Comparison of ENCODE assay signal across 16 mouse cellular contexts in the genomic region with DNA sequence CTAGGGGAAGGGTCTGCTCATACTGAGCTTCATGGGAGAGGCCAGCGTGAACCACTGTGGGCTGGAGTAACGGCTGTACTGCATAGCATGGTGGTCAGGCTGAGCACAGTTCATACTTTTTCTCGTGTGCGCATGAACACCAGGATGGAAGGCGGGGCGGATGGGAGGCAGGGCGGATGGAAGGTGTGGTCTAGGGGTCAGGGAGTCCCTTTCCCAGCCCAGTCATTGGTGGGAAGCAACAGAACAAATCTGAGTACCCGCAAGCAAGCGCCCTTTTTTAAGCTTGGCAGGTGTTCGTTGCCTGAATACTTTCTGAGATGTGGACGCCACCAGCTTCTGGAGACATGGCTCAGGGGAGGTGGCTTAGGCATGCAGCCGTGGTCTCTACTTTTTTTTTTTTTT. TPM values are rescaled to one million over a fixed set of nuclear protein-coding genes. Genes with fewer than 3 reads are reported as not detected.
DNase-seq lines count a peak whose midpoint lies in the region; ATAC-seq and TF ChIP-seq lines count a peak whose summit lies in the region.
"Had no signal": no experiment of that assay in that cellular context is flagged by ENCODE, and none has a peak within 500 bp of the region (broad histone marks: within the 10 kb centered on the region; RNA-seq: fewer than 3 reads in every experiment).

No protein-coding gene starts in this region.

- intact Hi-C loops in heart, adult 2 months (cut with DNase I), result no loop called here

- no peaks in the 10 kb centered on the region for H3K27me3 ChIP-seq in heart, embryonic 13.5 days (replicated peaks)
- H3K27me3 ChIP-seq in heart, adult 2 months (ENCODE audit: control insufficient read depth, insufficient read depth, low read length), result peaks cover 2% of the 10 kb centered on the region; the same call in 1 of the 2 replicates
- H3K27me3 ChIP-seq in CH12.LX (replicated peaks), result no peaks in the 10 kb centered on the region
- H3K27me3 ChIP-seq in liver, embryonic 13.5 days, result no peaks in the 10 kb centered on the region
- H3K27me3 ChIP-seq in cerebellum, adult 2 months (ENCODE audit: control insufficient read depth, insufficient read depth, low read length), result no peaks in the 10 kb centered on the region
- H3K27me3 ChIP-seq: heart, embryonic 12.5 days; hindbrain, embryonic 12.5 days; limb, embryonic 13.5 days; midbrain, embryonic 15.5 days; Patski had no signal

- H3K9me3 ChIP-seq in heart, embryonic 13.5 days, result no peaks in the 10 kb centered on the region
- H3K9me3 ChIP-seq in CH12.LX (replicated peaks; ENCODE audit: low read length), result no peaks in the 10 kb centered on the region
- H3K9me3 ChIP-seq in liver, embryonic 13.5 days (replicated peaks), result no peaks in the 10 kb centered on the region
- H3K9me3 ChIP-seq: heart, embryonic 12.5 days; hindbrain, embryonic 12.5 days; limb, embryonic 13.5 days; midbrain, embryonic 15.5 days had no signal

- dilution Hi-C loops in CH12.LX (cut with MboI; ENCODE audit: extremely low pct_ligation_motif_present, extremely low pct_unique_long_range_greater_than_20kb, low sequenced_read_pairs), result no loop called here

- no peak overlapping the region for H3K4me3 ChIP-seq in heart, embryonic 13.5 days
- no peak overlapping the region for H3K4me3 ChIP-seq in heart, adult 2 months
- H3K4me3 ChIP-seq in CH12.LX (replicated peaks in 1 of 3; ENCODE audit: low read depth in 2 of 3, low read length in 2 of 3, poor library complexity in 1 of 3), result peak overlapping the region in 1 of 3 experiments; percentile 0
- no peak overlapping the region for H3K4me3 ChIP-seq in bone marrow, adult 2 months (replicated peaks; ENCODE audit: control insufficient read depth, low read depth, low read length)
- peak overlapping the region; percentile 41; the same call in 1 of the 2 replicates for H3K4me3 ChIP-seq in liver, embryonic 13.5 days (replicated peaks)
- no peak overlapping the region for H3K4me3 ChIP-seq in cerebellum, adult 2 months (replicated peaks; ENCODE audit: insufficient read depth, low read depth, low read length)
- H3K4me3 ChIP-seq: heart, embryonic 12.5 days; hindbrain, embryonic 12.5 days; limb, embryonic 13.5 days; midbrain, embryonic 15.5 days had no signal

- in situ Hi-C loops in CH12.LX (cut with MboI; ENCODE audit: low pct_ligation_motif_present, low pct_unique_long_range_greater_than_20kb, low sequenced_read_pairs), result no loop called here

- WGBS in heart, embryonic 13.5 days, result 84% methylated on average over 12 of the region's 12 CpGs
- 90% methylated on average over 12 of the region's 12 CpGs for WGBS in heart, adult 2 months
- 61% methylated on average over 12 of the region's 12 CpGs for WGBS in bone marrow, adult 2 months
- 42% methylated on average over 12 of the region's 12 CpGs for whole genome bisulfite sequencing in liver, embryonic 13.5 days (ENCODE audit: insufficient replicate concordance)
- 91% methylated on average over 12 of the region's 12 CpGs for WGBS in cerebellum, adult 2 months

- no peak for TF ChIP-seq CTCF in heart, adult 2 months (IDR thresholded peaks at IDR 0.05)
- no peak for TF ChIP-seq CTCF in CH12.LX (conservative IDR thresholded peaks at IDR 0.05 in 1 of 2, IDR thresholded peaks at IDR 0.05 in 1 of 2; ENCODE audit: low read depth in 2 of 2, low read length in 2 of 2)
- no peak for TF ChIP-seq CTCF in bone marrow, adult 2 months (IDR thresholded peaks at IDR 0.05; ENCODE audit: control insufficient read depth, insufficient read depth, low read length)
- no peak for TF ChIP-seq CTCF in cerebellum, adult 2 months (IDR thresholded peaks at IDR 0.05; ENCODE audit: borderline replicate concordance, insufficient read depth, low read depth, low read length)

- H3K27ac ChIP-seq in heart, embryonic 13.5 days (replicated peaks), result peak overlapping the region; percentile 50; the same call in 1 of the 2 replicates
- no peak overlapping the region for H3K27ac ChIP-seq in heart, adult 2 months
- H3K27ac ChIP-seq in CH12.LX (ENCODE audit: insufficient read depth, low read depth), result peak overlapping the region; percentile 100
- H3K27ac ChIP-seq in bone marrow, adult 2 months (ENCODE audit: control insufficient read depth, insufficient read depth, low read depth, low read length, poor library complexity), result peak overlapping the region; percentile 69
- H3K27ac ChIP-seq in liver, embryonic 13.5 days, result peak overlapping the region; percentile 98
- H3K27ac ChIP-seq in cerebellum, adult 2 months (ENCODE audit: insufficient read depth, low read length), result no peak overlapping the region
- H3K27ac ChIP-seq: hindbrain, embryonic 12.5 days; limb, embryonic 13.5 days; midbrain, embryonic 15.5 days had no signal

- H3K79me2 ChIP-seq in heart, adult 2 months (replicated peaks; ENCODE audit: control insufficient read depth, insufficient read depth, low read length), result no peaks in the 10 kb centered on the region
- H3K79me2 ChIP-seq in CH12.LX (replicated peaks; ENCODE audit: control insufficient read depth, extremely low read depth, insufficient read depth, poor library complexity, severe bottlenecking), result peaks cover 47% of the 10 kb centered on the region

- no peak for TF ChIP-seq POLR2A in heart, adult 2 months (IDR thresholded peaks at IDR 0.05; ENCODE audit: insufficient read depth, low read depth, low read length)
- peak; percentile 55 for TF ChIP-seq POLR2A in CH12.LX (IDR thresholded peaks at IDR 0.05; ENCODE audit: low read depth, low read length)
- TF ChIP-seq POLR2A in bone marrow, adult 2 months (IDR thresholded peaks at IDR 0.05; ENCODE audit: borderline replicate concordance, control insufficient read depth, low read depth, low read length), result no peak
- no peak for TF ChIP-seq POLR2A in cerebellum, adult 2 months (IDR thresholded peaks at IDR 0.05; ENCODE audit: borderline replicate concordance, insufficient read depth, low read length)

- no peak overlapping the region for H3K4me2 ChIP-seq in heart, embryonic 13.5 days
- peak overlapping the region; percentile 83 for H3K4me2 ChIP-seq in CH12.LX (ENCODE audit: insufficient read depth, low read depth, poor library complexity, severe bottlenecking)
- peak overlapping the region; percentile 68 for H3K4me2 ChIP-seq in liver, embryonic 13.5 days
- H3K4me2 ChIP-seq: heart, embryonic 12.5 days; hindbrain, embryonic 12.5 days; limb, embryonic 13.5 days; midbrain, embryonic 15.5 days had no signal

- peaks cover 30% of the 10 kb centered on the region for H3K4me1 ChIP-seq in heart, embryonic 13.5 days
- H3K4me1 ChIP-seq in heart, adult 2 months (ENCODE audit: control insufficient read depth, insufficient read depth, low read length), result peaks cover 7% of the 10 kb centered on the region
- H3K4me1 ChIP-seq in CH12.LX (ENCODE audit: control insufficient read depth in 1 of 2, insufficient read depth in 2 of 2), result peaks cover 47 to 89% of the 10 kb centered on the region in 2 experiments
- H3K4me1 ChIP-seq in bone marrow, adult 2 months (ENCODE audit: control insufficient read depth, insufficient read depth, low read length), result peaks cover 31% of the 10 kb centered on the region
- H3K4me1 ChIP-seq in liver, embryonic 13.5 days (replicated peaks), result peaks cover 88% of the 10 kb centered on the region
- H3K4me1 ChIP-seq in cerebellum, adult 2 months (ENCODE audit: control insufficient read depth, insufficient read depth, low read length), result no peaks in the 10 kb centered on the region
- H3K4me1 ChIP-seq: limb, embryonic 13.5 days; midbrain, embryonic 15.5 days had no signal

- DNase-seq in heart, adult 2 months, result no peak
- peak; percentile 91 for DNase-seq in CH12.LX (ENCODE audit: extremely low read depth)
- DNase-seq in liver, embryonic 13.5 days, result peak; percentile 72
- DNase-seq in frontal cortex, adult 2 months (ENCODE audit: extremely low spot score in 1 of 2, low spot score in 1 of 2), result no peak
- no peak for DNase-seq in cerebellum, postnatal 14 days
- DNase-seq in cerebellum, adult 2 months, result no peak
- DNase-seq: kidney, postnatal 25 days; layer of hippocampus, postnatal 36 days had no signal

- ATAC-seq in heart, embryonic 13.5 days (ENCODE audit: extremely low read depth, insufficient number of reproducible peaks, low FRiP score, low TSS enrichment), result no peak
- peak; percentile 24 for ATAC-seq in liver, embryonic 13.5 days (ENCODE audit: low read depth)
- ATAC-seq: forebrain, embryonic 14.5 days; midbrain, embryonic 15.5 days; Patski had no signal

- no peaks in the 10 kb centered on the region for H3K36me3 ChIP-seq in heart, embryonic 13.5 days
- no peaks in the 10 kb centered on the region for H3K36me3 ChIP-seq in heart, adult 2 months (ENCODE audit: control insufficient read depth, insufficient read depth, low read length)
- peaks cover 37 to 75% of the 10 kb centered on the region in 2 experiments for H3K36me3 ChIP-seq in CH12.LX (replicated peaks in 1 of 2; ENCODE audit: control insufficient read depth in 1 of 2, insufficient read depth in 1 of 2, low read length in 1 of 2)
- no peaks in the 10 kb centered on the region for H3K36me3 ChIP-seq in liver, embryonic 13.5 days
- H3K36me3 ChIP-seq: heart, embryonic 12.5 days; hindbrain, embryonic 12.5 days; limb, embryonic 13.5 days; midbrain, embryonic 15.5 days had no signal

- H3K9ac ChIP-seq in heart, embryonic 13.5 days, result no peak overlapping the region
- H3K9ac ChIP-seq in heart, adult 2 months (ENCODE audit: low read depth, low read length), result no peak overlapping the region
- H3K9ac ChIP-seq in CH12.LX (ENCODE audit: insufficient read depth, low read depth), result peak overlapping the region; percentile 91
- peak overlapping the region; percentile 75 for H3K9ac ChIP-seq in liver, embryonic 13.5 days
- H3K9ac ChIP-seq: heart, embryonic 12.5 days; hindbrain, embryonic 12.5 days; limb, embryonic 13.5 days; midbrain, embryonic 15.5 days had no signal

- TF ChIP-seq RAD21 in CH12.LX (IDR thresholded peaks at IDR 0.05; ENCODE audit: low read depth, low read length), result no peak

- TF ChIP-seq EP300 in heart, adult 2 months (IDR thresholded peaks at IDR 0.05; ENCODE audit: insufficient read depth, low read depth, low read length), result no peak
- no peak; the same call in 1 of the 2 replicates for TF ChIP-seq EP300 in CH12.LX (IDR thresholded peaks at IDR 0.05; ENCODE audit: low read length)

TF ChIP-seq in CH12.LX, 34 proteins besides CTCF, POLR2A, EP300 and RAD21 (continues in another document):
- peak; percentile 56; the same call in 1 of the 2 replicates for TF ChIP-seq ZMIZ1 (IDR thresholded peaks at IDR 0.05; ENCODE audit: low read depth, low read length)
- no peak for TF ChIP-seq USF1 (IDR thresholded peaks at IDR 0.05; ENCODE audit: low read depth, low read length)

RNA-seq across cellular contexts. Expression of a gene that starts 16.6 kb away (rescaled TPM):
- 6.0 and 6.2 TPM in 2 replicates for polyA plus RNA-seq in heart, embryonic 13.5 days (2015; fragmentation: Nextera tagmentation; extraction: Ambion mirVana)
- 10 to 100 TPM; 13.2 to 13.8 TPM for total RNA-seq in heart, adult 2 months (2021)
- polyA plus RNA-seq in heart, adult 2 months (2012; rRNA removed), result 8.4 and 13.5 TPM in 2 replicates
- 80.9 and 97.1 TPM in 2 replicates for total RNA-seq in CH12.LX (2012; rRNA removed)
- total RNA-seq in CH12.LX (2014; rRNA removed), result 106 and 112 TPM in 2 replicates
- 109 TPM in 2 replicates for polyA plus RNA-seq in CH12.LX (2012; ENCODE audit: insufficient read length, low read depth)
- polyA plus RNA-seq in bone marrow, adult 2 months (2011; ENCODE audit: insufficient read depth, insufficient read length, low replicate concordance, missing spikeins), result 47.2 and 80.4 TPM in 2 replicates
- polyA plus RNA-seq in liver, embryonic 13.5 days (2015; fragmentation: Nextera tagmentation; extraction: Ambion mirVana), result 11.0 and 13.9 TPM in 2 replicates
- polyA plus RNA-seq in frontal cortex, adult 2 months (2012; rRNA removed), result 13.1 and 19.8 TPM in 2 replicates
- polyA plus RNA-seq in cerebellum, adult 2 months (2012; rRNA removed), result 4.7 and 5.6 TPM in 2 replicates

Comparison
In these comparisons a context has a peak if more than half of its experiments do, and no peak if none do; other contexts are left out.
1. H3K27ac ChIP-seq: peak in heart, embryonic 13.5 days (single experiment), CH12.LX (single experiment), bone marrow, adult 2 months (single experiment) and liver, embryonic 13.5 days (single experiment); none in heart, adult 2 months (single experiment) and cerebellum, adult 2 months (single experiment).
2. H3K9ac ChIP-seq: peak in CH12.LX (single experiment) and liver, embryonic 13.5 days (single experiment); none in heart, embryonic 13.5 days (single experiment) and heart, adult 2 months (single experiment).
3. DNase-seq: peak in CH12.LX (single experiment) and liver, embryonic 13.5 days (single experiment); none in heart, adult 2 months (0 of 2), frontal cortex, adult 2 months (0 of 2), cerebellum, postnatal 14 days (0 of 2) and cerebellum, adult 2 months (0 of 2).